ENCODE assay signal across 8 mouse cellular contexts in the genomic region with DNA sequence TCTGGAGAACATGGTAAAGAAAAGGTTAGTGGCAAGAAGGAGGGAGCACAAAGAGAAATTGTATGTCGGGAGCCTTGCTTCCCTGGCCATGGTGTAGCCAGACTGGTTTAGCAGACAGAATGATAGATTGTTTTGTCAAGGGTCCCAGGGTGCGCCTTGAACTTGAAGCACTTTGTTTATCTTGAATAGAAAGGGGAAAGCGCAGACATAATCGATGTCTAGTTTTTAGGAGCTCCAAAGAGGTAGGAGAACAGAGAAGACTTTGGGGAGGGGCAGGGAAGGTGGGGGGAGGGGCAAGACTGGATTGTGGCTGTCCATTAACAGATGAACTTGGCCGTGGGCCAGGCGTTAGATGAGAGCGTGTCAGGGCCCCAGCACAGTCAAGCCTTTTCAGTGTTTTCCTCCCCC. TPM values are rescaled to one million over a fixed set of nuclear protein-coding genes. Genes with fewer than 3 reads are reported as not detected.
A peak's percentile ranks its signal among the peaks of the same experiment; 100 is the strongest.
DNase-seq lines count a peak whose midpoint lies in the region; ATAC-seq and TF ChIP-seq lines count a peak whose summit lies in the region.

No protein-coding gene starts in this region.

- no peaks in the 10 kb centered on the region for H3K9me3 ChIP-seq in lung, embryonic 15.5 days
- H3K9me3 ChIP-seq in forebrain, embryonic 14.5 days (replicated peaks; ENCODE audit: control insufficient read depth, low read length): no peaks in the 10 kb centered on the region
- H3K9me3 ChIP-seq in kidney, postnatal 0 days (replicated peaks; ENCODE audit: low read length): no peaks in the 10 kb centered on the region
- H3K9me3 ChIP-seq in neural tube, embryonic 12.5 days: no peaks in the 10 kb centered on the region
- no peaks in the 10 kb centered on the region for H3K9me3 ChIP-seq in lung, postnatal 0 days (ENCODE audit: low read length)

- H3K4me3 ChIP-seq in lung, embryonic 15.5 days: no peak overlapping the region
- no peak overlapping the region; the same call in 1 of the 2 replicates for H3K4me3 ChIP-seq in forebrain, embryonic 14.5 days (ENCODE audit: low read depth, low read length)
- H3K4me3 ChIP-seq in kidney, postnatal 0 days (replicated peaks; ENCODE audit: low read depth, low read length): no peak overlapping the region
- H3K4me3 ChIP-seq in neural tube, embryonic 12.5 days: no peak overlapping the region
- no peak overlapping the region for H3K4me3 ChIP-seq in lung, postnatal 0 days (ENCODE audit: low read depth, low read length)

- H3K27ac ChIP-seq in lung, embryonic 15.5 days: peak overlapping the region; percentile 29
- H3K27ac ChIP-seq in forebrain, embryonic 14.5 days (ENCODE audit: low read depth, low read length): peak overlapping the region; percentile 73
- H3K27ac ChIP-seq in kidney, postnatal 0 days: no peak overlapping the region
- H3K27ac ChIP-seq in neural tube, embryonic 12.5 days: 0 out of 2 replicates have a peak overlapping the region, but pooled peaks have one; percentile 16
- no peak overlapping the region for H3K27ac ChIP-seq in lung, postnatal 0 days (ENCODE audit: low read length)

- TF ChIP-seq CTCF in kidney, postnatal 0 days (IDR thresholded peaks at IDR 0.05; ENCODE audit: low read depth): no peak
- no peak for TF ChIP-seq CTCF in lung, postnatal 0 days (IDR thresholded peaks at IDR 0.05)

- H3K27me3 ChIP-seq in lung, embryonic 15.5 days: no peaks in the 10 kb centered on the region
- H3K27me3 ChIP-seq in forebrain, embryonic 14.5 days (replicated peaks; ENCODE audit: control insufficient read depth, insufficient read depth, low read length): no peaks in the 10 kb centered on the region
- peaks cover 16% of the 10 kb centered on the region; the same call in 1 of the 2 replicates for H3K27me3 ChIP-seq in kidney, postnatal 0 days (ENCODE audit: insufficient read depth, low read length)
- no peaks in the 10 kb centered on the region for H3K27me3 ChIP-seq in neural tube, embryonic 12.5 days (replicated peaks)
- H3K27me3 ChIP-seq in lung, postnatal 0 days (replicated peaks; ENCODE audit: insufficient read depth, low read length): no peaks in the 10 kb centered on the region

- no peaks in the 10 kb centered on the region for H3K36me3 ChIP-seq in lung, embryonic 15.5 days
- H3K36me3 ChIP-seq in forebrain, embryonic 14.5 days (ENCODE audit: control insufficient read depth, insufficient read depth, low read length): peaks cover 8% of the 10 kb centered on the region; the same call in 1 of the 2 replicates
- H3K36me3 ChIP-seq in kidney, postnatal 0 days (ENCODE audit: insufficient read depth, low read length): no peaks in the 10 kb centered on the region
- H3K36me3 ChIP-seq in neural tube, embryonic 12.5 days: no peaks in the 10 kb centered on the region; the same call in 1 of the 2 replicates
- H3K36me3 ChIP-seq in lung, postnatal 0 days (ENCODE audit: insufficient read depth, low read length): no peaks in the 10 kb centered on the region

- ATAC-seq in lung, embryonic 15.5 days (ENCODE audit: borderline replicate concordance, extremely low read depth, low FRiP score, low TSS enrichment): peak; percentile 37; the same call in 1 of the 2 replicates
- peak; percentile 18; the same call in 1 of the 2 replicates for ATAC-seq in forebrain, embryonic 14.5 days
- peak; percentile 52; the same call in 1 of the 2 replicates for ATAC-seq in kidney, postnatal 0 days (replicated peaks; ENCODE audit: low FRiP score, low read depth)
- ATAC-seq in neural tube, embryonic 12.5 days (ENCODE audit: low FRiP score, low read depth): peak; percentile 77
- no peak for ATAC-seq in lung, postnatal 0 days

- no peak overlapping the region for H3K9ac ChIP-seq in lung, embryonic 15.5 days
- H3K9ac ChIP-seq in forebrain, embryonic 14.5 days (ENCODE audit: low read length): peak overlapping the region; percentile 58
- H3K9ac ChIP-seq in kidney, postnatal 0 days (ENCODE audit: low read depth, low read length): no peak overlapping the region
- no peak overlapping the region for H3K9ac ChIP-seq in neural tube, embryonic 12.5 days
- H3K9ac ChIP-seq in lung, postnatal 0 days (replicated peaks; ENCODE audit: low read depth): no peak overlapping the region

- H3K4me1 ChIP-seq in lung, embryonic 15.5 days: peaks cover 32% of the 10 kb centered on the region
- peaks cover 83% of the 10 kb centered on the region for H3K4me1 ChIP-seq in forebrain, embryonic 14.5 days (ENCODE audit: control insufficient read depth, insufficient read depth, low read length)
- no peaks in the 10 kb centered on the region for H3K4me1 ChIP-seq in kidney, postnatal 0 days (replicated peaks; ENCODE audit: insufficient read depth, low read length)
- H3K4me1 ChIP-seq in neural tube, embryonic 12.5 days: peaks cover 92% of the 10 kb centered on the region
- H3K4me1 ChIP-seq in lung, postnatal 0 days (ENCODE audit: insufficient read depth, low read depth, low read length): no peaks in the 10 kb centered on the region

- 4% methylated on average over 7 of the region's 7 CpGs for WGBS in lung, embryonic 15.5 days
- WGBS in forebrain, embryonic 14.5 days: 1% methylated on average over 7 of the region's 7 CpGs
- 24% methylated on average over 7 of the region's 7 CpGs for WGBS in kidney, postnatal 0 days
- WGBS in neural tube, embryonic 12.5 days: 7% methylated on average over 7 of the region's 7 CpGs
- 8% methylated on average over 7 of the region's 7 CpGs for WGBS in lung, postnatal 0 days

- DNase-seq in lung, postnatal 14 days: no peak
- peak; percentile 76 for DNase-seq in forebrain, embryonic 14.5 days (ENCODE audit: low spot score)
- DNase-seq in kidney, postnatal 0 days (ENCODE audit: low spot score): no peak
- no peak for DNase-seq in frontal cortex, postnatal 36 days (ENCODE audit: low spot score in 2 of 2)
- no peak for DNase-seq in right cerebral cortex, postnatal 36 days (ENCODE audit: low spot score in 2 of 2)
- no peak for DNase-seq in lung, postnatal 0 days (ENCODE audit: low spot score)

- TF ChIP-seq EP300 in lung, postnatal 0 days (IDR thresholded peaks at IDR 0.05): no peak

- H3K4me2 ChIP-seq in lung, embryonic 15.5 days: no peak overlapping the region
- H3K4me2 ChIP-seq in forebrain, embryonic 14.5 days (ENCODE audit: low read length): peak overlapping the region; percentile 43
- no peak overlapping the region for H3K4me2 ChIP-seq in kidney, postnatal 0 days (ENCODE audit: low read length)
- peak overlapping the region; percentile 46 for H3K4me2 ChIP-seq in neural tube, embryonic 12.5 days (replicated peaks)
- H3K4me2 ChIP-seq in lung, postnatal 0 days (replicated peaks; ENCODE audit: low read depth, low read length): no peak overlapping the region

RNA-seq across cellular contexts. Expression of gene Bcl11a, which starts 22.0 kb away (rescaled TPM):
- 15.4 and 15.8 TPM in 2 replicates for polyA plus RNA-seq in lung, embryonic 15.5 days (2015; fragmentation: Nextera tagmentation; extraction: Ambion mirVana)
- polyA plus RNA-seq in forebrain, embryonic 14.5 days (2014; fragmentation: Nextera tagmentation; extraction: Ambion mirVana): 148 and 174 TPM in 2 replicates
- 0.95 and 1.3 TPM in 2 replicates for polyA plus RNA-seq in kidney, postnatal 0 days (2015; fragmentation: Nextera tagmentation; extraction: Ambion mirVana)
- polyA plus RNA-seq in neural tube, embryonic 12.5 days (2016; fragmentation: Nextera tagmentation; extraction: Ambion mirVana): 96.6 and 101 TPM in 2 replicates
- polyA plus RNA-seq in lung, postnatal 0 days (2015; fragmentation: Nextera tagmentation; extraction: Ambion mirVana): 2.4 and 2.6 TPM in 2 replicates

RNA-seq across cellular contexts. Expression of gene A830031A19Rik, which starts 25.0 kb away (rescaled TPM):
- not detected in 2 replicates for polyA plus RNA-seq in lung, embryonic 15.5 days (2015; fragmentation: Nextera tagmentation; extraction: Ambion mirVana)
- 0.32 and 0.41 TPM in 2 replicates for polyA plus RNA-seq in forebrain, embryonic 14.5 days (2014; fragmentation: Nextera tagmentation; extraction: Ambion mirVana)
- not detected in 2 replicates for polyA plus RNA-seq in kidney, postnatal 0 days (2015; fragmentation: Nextera tagmentation; extraction: Ambion mirVana)
- not detected in 2 replicates for polyA plus RNA-seq in neural tube, embryonic 12.5 days (2016; fragmentation: Nextera tagmentation; extraction: Ambion mirVana)
- not detected in 2 replicates for polyA plus RNA-seq in lung, postnatal 0 days (2015; fragmentation: Nextera tagmentation; extraction: Ambion mirVana)

Comparison
In these comparisons a context has a peak if more than half of its experiments do, and no peak if none do; other contexts are left out.
1. H3K27ac ChIP-seq: peak in lung, embryonic 15.5 days (single experiment), forebrain, embryonic 14.5 days (single experiment) and neural tube, embryonic 12.5 days (single experiment); none in kidney, postnatal 0 days (single experiment) and lung, postnatal 0 days (single experiment).
2. H3K4me2 ChIP-seq: peak in forebrain, embryonic 14.5 days (single experiment) and neural tube, embryonic 12.5 days (single experiment); none in lung, embryonic 15.5 days (single experiment), kidney, postnatal 0 days (single experiment) and lung, postnatal 0 days (single experiment).